Mouse (Mus musculus): ENCODE measurements around the gene Cdyl.
A peak's percentile ranks its signal among the peaks of the same experiment; 100 is the strongest.

Cdyl gene

GRCm38 (mm10) chr13:35797811-35798522 is 138.3 kb downstream of the Cdyl start:
- DNase-seq (ENCODE audit: low read depth, low spot score): no peak

- peak; percentile 39 for DNase-seq (ENCODE audit: low read depth, low spot score)
Observed at GRCm38 (mm10) chr13:35798645-35799044, 139.0 kb downstream of the Cdyl start.

- no peak for DNase-seq (ENCODE audit: low read depth, low spot score)
Observed at GRCm38 (mm10) chr13:35800270-35800669, 140.6 kb downstream of the Cdyl start.

- no peak for DNase-seq (ENCODE audit: low read depth, low spot score)
Observed at GRCm38 (mm10) chr13:35805727-35806126, 146.1 kb downstream of the Cdyl start.

- DNase-seq (ENCODE audit: low read depth, low spot score): no peak
Observed at GRCm38 (mm10) chr13:35806165-35806564, 146.5 kb downstream of the Cdyl start.

GRCm38 (mm10) chr13:35807016-35807415 is 147.4 kb downstream of the Cdyl start:
- peak; percentile 29 for DNase-seq (ENCODE audit: low read depth, low spot score)

GRCm38 (mm10) chr13:35807525-35807924 is 147.9 kb downstream of the Cdyl start:
- DNase-seq (ENCODE audit: low read depth, low spot score): no peak

GRCm38 (mm10) chr13:35807940-35808339 is 148.3 kb downstream of the Cdyl start:
- peak; percentile 20 for DNase-seq (ENCODE audit: low read depth, low spot score)

- no peak for DNase-seq (ENCODE audit: low read depth, low spot score)
Observed at GRCm38 (mm10) chr13:35809252-35810159, 149.9 kb downstream of the Cdyl start.

- no peak for DNase-seq (ENCODE audit: low read depth, low spot score)
Observed at GRCm38 (mm10) chr13:35810160-35810537, 150.5 kb downstream of the Cdyl start.

- no peak for DNase-seq (ENCODE audit: low read depth, low spot score)
Observed at GRCm38 (mm10) chr13:35811361-35812190, 151.9 kb downstream of the Cdyl start.

- DNase-seq (ENCODE audit: low read depth, low spot score): no peak
Observed at GRCm38 (mm10) chr13:35812191-35812440, 152.5 kb downstream of the Cdyl start.

GRCm38 (mm10) chr13:35813348-35814127 is 153.9 kb downstream of the Cdyl start:
- peak; percentile 21 for DNase-seq (ENCODE audit: low read depth, low spot score)

GRCm38 (mm10) chr13:35815205-35815726 is 155.6 kb downstream of the Cdyl start:
- DNase-seq (ENCODE audit: low read depth, low spot score): no peak

- no peak for DNase-seq (ENCODE audit: low read depth, low spot score)
Observed at GRCm38 (mm10) chr13:35815782-35816368, 156.2 kb downstream of the Cdyl start.

GRCm38 (mm10) chr13:35817626-35818025 is 158.0 kb downstream of the Cdyl start:
- DNase-seq (ENCODE audit: low read depth, low spot score): no peak

GRCm38 (mm10) chr13:35818060-35818459 is 158.4 kb downstream of the Cdyl start:
- no peak for DNase-seq (ENCODE audit: low read depth, low spot score)

GRCm38 (mm10) chr13:35821821-35822454 is 162.3 kb downstream of the Cdyl start:
- no peak for DNase-seq (ENCODE audit: low read depth, low spot score)

GRCm38 (mm10) chr13:35822795-35823194 is 163.2 kb downstream of the Cdyl start:
- DNase-seq (ENCODE audit: low read depth, low spot score): no peak

- DNase-seq (ENCODE audit: low read depth, low spot score): no peak
Observed at GRCm38 (mm10) chr13:35825639-35826038, 166.0 kb downstream of the Cdyl start.

Data from CD4-positive, CD25-positive, alpha-beta regulatory T cell, adult 2 months (primary cell).